8 mouse cellular contexts compared by ENCODE assay signal in the genomic region with DNA sequence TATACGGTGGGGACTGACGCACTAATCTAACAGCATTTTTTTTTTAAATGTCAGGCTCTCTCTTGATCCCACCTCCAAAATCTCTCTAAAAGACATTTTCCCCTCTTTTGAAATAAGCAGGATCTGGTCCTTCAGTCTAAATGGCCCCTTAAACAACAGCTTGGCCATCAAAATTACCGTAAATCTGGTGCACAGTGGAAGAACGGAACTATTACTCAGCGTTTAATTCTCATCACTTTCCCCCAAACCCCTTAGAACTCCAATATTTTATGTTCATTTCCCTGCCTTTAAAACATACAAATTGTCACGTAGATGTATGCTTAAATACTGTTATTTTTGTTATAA. TPM values are rescaled to one million over a fixed set of nuclear protein-coding genes. Genes with fewer than 3 reads are reported as not detected.
DNase-seq lines count a peak whose midpoint lies in the region; ATAC-seq and TF ChIP-seq lines count a peak whose summit lies in the region.

No protein-coding gene starts in this region.

- H3K4me3 ChIP-seq in layer of hippocampus, adult 2 months = peak overlapping the region; percentile 67
- peak overlapping the region; percentile 50 for H3K4me3 ChIP-seq in embryonic facial prominence, embryonic 12.5 days
- peak overlapping the region; percentile 58 for H3K4me3 ChIP-seq in hindbrain, postnatal 0 days (ENCODE audit: low read length)
- peak overlapping the region; percentile 50 for H3K4me3 ChIP-seq in midbrain, postnatal 0 days (ENCODE audit: low read depth, low read length)

- peak overlapping the region; percentile 36 for H3K4me2 ChIP-seq in embryonic facial prominence, embryonic 12.5 days (replicated peaks)
- H3K4me2 ChIP-seq in hindbrain, postnatal 0 days (ENCODE audit: low read depth, low read length) = peak overlapping the region; percentile 57
- peak overlapping the region; percentile 29 for H3K4me2 ChIP-seq in midbrain, postnatal 0 days (ENCODE audit: low read depth, low read length, poor library complexity, severe bottlenecking)

- WGBS in embryonic facial prominence, embryonic 12.5 days = 35% methylated on average over 6 of the region's 6 CpGs
- 42% methylated on average over 6 of the region's 6 CpGs for WGBS in hindbrain, postnatal 0 days
- WGBS in midbrain, postnatal 0 days = 28% methylated on average over 6 of the region's 6 CpGs

- H3K27me3 ChIP-seq in embryonic facial prominence, embryonic 12.5 days = no peaks in the 10 kb centered on the region
- no peaks in the 10 kb centered on the region for H3K27me3 ChIP-seq in hindbrain, postnatal 0 days (ENCODE audit: insufficient read depth, low read length)
- no peaks in the 10 kb centered on the region; the same call in 1 of the 2 replicates for H3K27me3 ChIP-seq in midbrain, postnatal 0 days (ENCODE audit: insufficient read depth, low read length)

- H3K9me3 ChIP-seq in embryonic facial prominence, embryonic 12.5 days = no peaks in the 10 kb centered on the region
- no peaks in the 10 kb centered on the region for H3K9me3 ChIP-seq in hindbrain, postnatal 0 days (ENCODE audit: low read length)
- H3K9me3 ChIP-seq in midbrain, postnatal 0 days (ENCODE audit: low read length) = no peaks in the 10 kb centered on the region

- ATAC-seq in embryonic facial prominence, embryonic 12.5 days (ENCODE audit: insufficient number of reproducible peaks, insufficient read depth, low FRiP score, low TSS enrichment) = no peak
- ATAC-seq in hindbrain, postnatal 0 days = no peak; the same call in 1 of the 2 replicates
- no peak; the same call in 1 of the 2 replicates for ATAC-seq in midbrain, postnatal 0 days (ENCODE audit: low FRiP score)

- H3K27ac ChIP-seq in layer of hippocampus, adult 2 months = peak overlapping the region; percentile 98
- H3K27ac ChIP-seq in embryonic facial prominence, embryonic 12.5 days = peak overlapping the region; percentile 57; the same call in 1 of the 2 replicates
- H3K27ac ChIP-seq in hindbrain, postnatal 0 days = peak overlapping the region; percentile 92; the same call in 1 of the 2 replicates
- H3K27ac ChIP-seq in midbrain, postnatal 0 days (ENCODE audit: low read depth, low read length) = peak overlapping the region; percentile 89; the same call in 1 of the 2 replicates

- no peaks in the 10 kb centered on the region for H3K36me3 ChIP-seq in embryonic facial prominence, embryonic 12.5 days
- no peaks in the 10 kb centered on the region for H3K36me3 ChIP-seq in hindbrain, postnatal 0 days (ENCODE audit: insufficient read depth, low read length)
- H3K36me3 ChIP-seq in midbrain, postnatal 0 days (ENCODE audit: insufficient read depth, low read length) = no peaks in the 10 kb centered on the region

- intact Hi-C loops in left cerebral cortex, postnatal 25 days (cut with DNase I) = loop anchor here (10.0 kb wide), 1 partner anchor 75 kb away; no protein-coding TSS in a partner anchor

- no peak for TF ChIP-seq CTCF in layer of hippocampus, adult 2 months (conservative IDR thresholded peaks at IDR 0.05)
- no peak for TF ChIP-seq CTCF in hindbrain, postnatal 0 days (IDR thresholded peaks at IDR 0.05; ENCODE audit: low read depth)
- no peak for TF ChIP-seq CTCF in midbrain, postnatal 0 days (IDR thresholded peaks at IDR 0.05)

- H3K9ac ChIP-seq in embryonic facial prominence, embryonic 12.5 days = no peak overlapping the region
- H3K9ac ChIP-seq in hindbrain, postnatal 0 days (replicated peaks; ENCODE audit: low read length) = 0 out of 2 replicates have a peak overlapping the region, but pooled peaks have one; percentile 30
- no peak overlapping the region for H3K9ac ChIP-seq in midbrain, postnatal 0 days (replicated peaks; ENCODE audit: low read length, poor library complexity, severe bottlenecking)

- H3K4me1 ChIP-seq in embryonic facial prominence, embryonic 12.5 days = no peaks in the 10 kb centered on the region
- no peaks in the 10 kb centered on the region for H3K4me1 ChIP-seq in hindbrain, postnatal 0 days (ENCODE audit: insufficient read depth, low read length)
- no peaks in the 10 kb centered on the region for H3K4me1 ChIP-seq in midbrain, postnatal 0 days (ENCODE audit: insufficient read depth, low read length)

- no peak for DNase-seq in layer of hippocampus, adult 2 months (ENCODE audit: low spot score in 2 of 2)
- no peak for DNase-seq in layer of hippocampus, postnatal 10 days (ENCODE audit: low spot score in 2 of 2)
- no peak for DNase-seq in hindbrain, postnatal 0 days (ENCODE audit: low spot score)
- no peak for DNase-seq in midbrain, postnatal 0 days (ENCODE audit: low spot score)
- DNase-seq in retina, postnatal 1 day = no peak
- DNase-seq in left cerebral cortex, postnatal 25 days (ENCODE audit: low spot score in 2 of 2) = no peak
- no peak for DNase-seq in embryo, embryonic 10.5 days (ENCODE audit: low spot score)

RNA-seq across cellular contexts. Expression of a gene that starts 0.4 kb away (rescaled TPM):
- 10 to 100 TPM in 1 of 2 experiments, 1 to 10 TPM in 1; 9.2 to 12.2 TPM for total RNA-seq in layer of hippocampus, adult 2 months (2021)
- total RNA-seq in layer of hippocampus, postnatal 10 days (2021) = 1 to 10 TPM; 8.3 TPM
- 7.3 and 7.4 TPM in 2 replicates for polyA plus RNA-seq in embryonic facial prominence, embryonic 12.5 days (2016; fragmentation: Nextera tagmentation; extraction: Ambion mirVana)
- total RNA-seq in hindbrain, postnatal 0 days (2014; rRNA removed) = 0.89 and 2.8 TPM in 2 replicates
- polyA plus RNA-seq in hindbrain, postnatal 0 days (2015; fragmentation: Nextera tagmentation; extraction: Ambion mirVana) = 7.4 and 8.9 TPM in 2 replicates
- total RNA-seq in midbrain, postnatal 0 days (2014; rRNA removed) = 2.0 and 4.2 TPM in 2 replicates
- polyA plus RNA-seq in midbrain, postnatal 0 days (2015; fragmentation: Nextera tagmentation; extraction: Ambion mirVana) = 9.5 and 9.7 TPM in 2 replicates
- 10 to 100 TPM in 1 of 2 experiments, 1 to 10 TPM in 1; 9.4 to 11.4 TPM for total RNA-seq in left cerebral cortex, postnatal 25 days (2021)

RNA-seq across cellular contexts. Expression of a gene that starts 44.9 kb away (rescaled TPM):
- under 1 TPM in 1 of 2 experiments, not detected in 1; 0.20 TPM for total RNA-seq in layer of hippocampus, adult 2 months (2021)
- total RNA-seq in layer of hippocampus, postnatal 10 days (2021) = not detected
- polyA plus RNA-seq in embryonic facial prominence, embryonic 12.5 days (2016; fragmentation: Nextera tagmentation; extraction: Ambion mirVana) = 1.7 TPM in 2 replicates
- 0.42 TPM in 1 of 2 replicates, not detected in the other for total RNA-seq in hindbrain, postnatal 0 days (2014; rRNA removed)
- polyA plus RNA-seq in hindbrain, postnatal 0 days (2015; fragmentation: Nextera tagmentation; extraction: Ambion mirVana) = 0.34 and 0.39 TPM in 2 replicates
- 0.11 TPM in 1 of 2 replicates, not detected in the other for total RNA-seq in midbrain, postnatal 0 days (2014; rRNA removed)
- polyA plus RNA-seq in midbrain, postnatal 0 days (2015; fragmentation: Nextera tagmentation; extraction: Ambion mirVana) = 0.19 and 0.43 TPM in 2 replicates
- not detected for total RNA-seq in left cerebral cortex, postnatal 25 days (2021)
